Mouse (Mus musculus): Measurements from ENCODE around the gene Sirt2.

The Sirt2 gene

DNA sequence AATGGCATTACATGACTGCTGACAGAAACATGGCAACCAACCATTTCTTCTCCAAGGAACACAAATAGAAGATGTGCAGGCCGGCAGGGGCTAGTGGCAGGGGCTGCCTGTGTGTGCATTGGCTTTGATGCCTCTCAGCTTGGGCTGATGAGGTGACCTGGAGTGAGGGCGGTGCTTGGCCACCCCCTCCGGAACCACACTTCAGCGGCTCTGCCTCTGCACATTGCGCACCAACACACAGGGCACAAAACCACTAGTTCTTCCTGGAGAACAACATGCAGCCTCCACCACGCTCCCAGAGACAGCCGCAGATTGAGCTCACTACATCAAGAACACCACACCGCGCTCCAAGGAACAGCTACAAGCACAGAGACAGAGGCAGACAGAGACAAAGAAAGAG is 49.7 kb downstream of the Sirt2 start:
- DNase-seq (ENCODE audit: low read depth, low spot score) = no peak

- DNase-seq (ENCODE audit: low read depth, low spot score) = no peak
These were observed 50.4 kb downstream of the Sirt2 start for GRCm38 (mm10) chr7:28816920-28817319.

GRCm38 (mm10) chr7:28817524-28817923 is 51.0 kb downstream of the Sirt2 start:
- no peak for DNase-seq (ENCODE audit: low read depth, low spot score)

DNA sequence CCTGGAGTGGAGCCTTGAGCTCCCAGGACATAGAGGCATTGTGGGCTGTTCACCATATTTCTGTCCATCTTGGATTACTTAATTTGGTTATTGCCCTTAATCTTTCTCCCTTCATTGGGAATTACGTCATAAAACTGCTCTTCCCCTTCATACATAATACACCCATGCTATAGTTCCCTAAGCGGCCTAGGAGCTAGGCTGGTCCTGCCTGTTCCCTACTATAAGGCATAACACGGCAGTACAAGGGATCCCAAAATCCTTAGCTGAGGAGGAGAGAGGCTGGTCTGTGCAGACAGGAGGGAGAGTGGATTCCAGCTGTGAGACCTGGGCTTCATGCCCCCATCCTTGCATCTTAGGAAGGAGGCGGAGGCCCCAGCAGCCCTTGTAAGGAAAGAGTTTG is 51.4 kb downstream of the Sirt2 start:
- no peak for DNase-seq (ENCODE audit: low read depth, low spot score)

DNA sequence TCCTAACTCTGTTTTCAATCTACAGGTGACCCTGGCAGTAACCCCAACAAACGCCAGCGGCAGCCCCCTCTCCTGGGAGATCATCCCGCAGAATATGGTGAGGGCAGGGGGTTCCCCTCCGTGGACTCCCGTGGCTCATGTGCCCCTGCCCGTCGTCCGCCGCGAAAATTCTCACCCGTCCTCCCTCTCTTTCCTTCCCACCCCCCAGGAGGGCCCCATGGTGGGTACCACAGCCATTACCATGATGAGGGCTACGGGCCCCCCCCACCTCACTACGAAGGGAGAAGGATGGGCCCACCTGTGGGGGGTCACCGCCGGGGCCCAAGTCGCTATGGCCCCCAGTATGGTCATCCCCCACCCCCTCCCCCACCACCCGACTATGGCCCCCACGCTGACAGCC is 51.9 kb downstream of the Sirt2 start:
- DNase-seq (ENCODE audit: low read depth, low spot score) = no peak

DNA sequence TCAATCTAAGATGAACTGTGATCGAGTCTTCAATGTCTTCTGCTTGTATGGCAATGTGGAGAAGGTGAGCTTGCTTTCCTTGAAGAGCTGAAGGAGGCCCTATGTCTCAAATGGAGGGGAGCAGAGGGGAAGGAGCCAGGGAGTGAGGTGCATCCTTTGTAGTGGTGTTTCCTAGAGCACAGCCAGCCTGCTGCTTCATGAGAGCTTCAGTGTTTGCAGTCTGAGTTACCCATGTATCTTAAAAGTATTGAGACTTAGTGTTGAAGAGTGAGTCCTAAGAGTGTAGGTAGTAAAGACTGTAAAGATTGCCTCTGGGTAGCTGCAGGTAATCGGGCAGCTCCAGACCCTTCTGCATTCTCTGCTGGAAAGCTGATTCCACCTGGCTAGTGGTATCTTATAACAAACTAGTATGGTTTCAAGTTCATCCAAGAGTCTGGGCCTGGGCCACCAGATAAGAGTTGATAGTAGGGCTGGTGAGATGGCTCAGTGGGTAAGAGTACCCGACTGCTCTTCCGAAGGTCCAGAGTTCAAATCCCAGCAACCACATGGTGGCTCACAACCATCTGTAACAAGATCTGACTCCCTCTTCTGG is 52.4 kb downstream of the Sirt2 start:
- DNase-seq (ENCODE audit: low read depth, low spot score) = no peak

DNA sequence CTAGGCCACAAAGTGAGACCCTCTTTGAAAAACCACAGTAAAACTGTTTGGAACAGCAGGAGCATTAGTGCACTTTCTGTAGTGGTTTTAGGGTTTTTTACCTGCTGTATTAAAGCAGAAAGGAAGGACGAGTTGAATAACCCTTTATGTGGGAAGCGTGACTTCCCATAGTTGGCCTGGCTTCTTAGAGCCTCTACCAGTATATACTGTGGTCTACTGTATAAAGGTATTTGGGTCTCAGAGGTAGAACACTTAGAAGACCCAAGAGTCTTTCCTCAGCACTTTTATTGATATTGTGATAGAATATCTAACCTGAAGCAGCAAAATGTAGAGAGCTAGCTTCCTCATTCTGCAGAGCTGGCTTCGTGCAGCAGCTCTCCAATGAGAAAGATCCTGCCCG is 53.0 kb downstream of the Sirt2 start:
- no peak for DNase-seq (ENCODE audit: low read depth, low spot score)

GRCm38 (mm10) chr7:28820358-28821260 is 54.1 kb downstream of the Sirt2 start:
- DNase-seq (ENCODE audit: low read depth, low spot score) = no peak

DNA sequence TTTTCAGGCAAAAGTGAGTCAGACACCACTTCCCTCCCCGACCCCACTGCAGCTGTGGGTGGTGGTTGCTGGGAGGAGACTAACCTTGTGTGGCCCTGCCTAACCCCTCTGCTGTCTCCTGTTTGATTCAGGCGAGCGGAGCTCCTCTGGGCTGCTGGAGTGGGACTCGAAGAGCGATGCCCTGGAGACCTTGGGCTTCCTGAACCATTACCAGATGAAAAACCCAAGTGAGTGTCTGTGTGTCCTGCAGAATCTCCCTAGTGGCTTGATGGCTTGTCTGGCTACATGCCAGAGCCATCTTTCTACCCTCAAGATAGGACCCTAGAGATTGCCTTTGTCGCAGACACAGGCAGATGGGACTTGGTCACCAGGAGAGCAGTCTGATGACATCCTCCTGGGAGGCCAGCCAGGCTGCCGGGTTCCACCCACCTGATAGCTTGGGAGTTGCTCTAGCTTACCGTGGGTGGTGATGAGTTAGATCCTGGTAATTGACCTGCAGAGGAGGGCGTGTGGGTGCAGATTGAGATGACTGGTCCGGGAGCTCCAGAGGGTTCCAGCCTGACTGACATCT is 54.8 kb downstream of the Sirt2 start:
- no peak for DNase-seq (ENCODE audit: low read depth, low spot score)

DNA sequence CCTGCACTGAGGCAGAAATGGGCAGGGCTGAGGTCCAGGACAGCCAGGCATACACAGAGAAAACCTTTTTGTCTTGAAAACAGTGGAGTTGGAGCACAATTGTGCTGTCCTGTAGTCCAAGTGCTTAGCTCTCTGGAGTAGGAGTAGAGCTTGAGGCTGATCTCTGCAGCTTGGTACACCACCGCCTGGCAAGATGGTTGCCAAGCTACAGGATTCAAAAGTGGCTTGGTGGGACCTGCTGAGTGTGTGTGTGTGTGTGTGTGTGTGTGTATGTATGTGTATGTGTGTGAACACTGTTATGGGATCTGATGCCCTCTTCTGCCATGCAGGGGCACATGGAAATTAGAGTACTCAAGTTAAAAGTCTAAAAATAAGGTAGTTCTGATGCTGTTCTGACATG is 56.0 kb downstream of the Sirt2 start:
- no peak for DNase-seq (ENCODE audit: low read depth, low spot score)

- no peak for DNase-seq (ENCODE audit: low read depth, low spot score)
These were observed 56.7 kb downstream of the Sirt2 start for GRCm38 (mm10) chr7:28822993-28823903.

DNA sequence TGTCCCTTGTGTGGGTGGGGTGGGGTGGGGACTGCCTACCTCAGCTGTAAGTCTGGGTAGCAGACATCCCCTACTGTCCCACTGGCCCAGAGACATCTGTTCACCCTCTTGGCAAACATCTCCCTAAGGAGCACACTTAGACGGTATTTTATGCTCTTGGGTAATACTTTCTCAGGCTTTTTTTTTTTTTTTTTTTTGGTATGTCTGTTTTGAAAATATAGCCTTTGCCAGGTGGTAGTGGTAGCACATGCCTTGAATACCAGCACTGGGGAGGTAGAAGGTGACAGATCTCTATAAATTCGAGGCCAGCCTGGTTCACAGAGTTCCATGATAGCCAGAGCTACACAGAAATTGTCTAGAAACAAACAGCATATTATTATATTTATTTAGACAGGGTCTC is 57.4 kb downstream of the Sirt2 start:
- no peak for DNase-seq (ENCODE audit: low read depth, low spot score)

- DNase-seq (ENCODE audit: low read depth, low spot score) = peak; percentile 88
These were observed 58.6 kb downstream of the Sirt2 start, which contains the start of gene Ech1 for GRCm38 (mm10) chr7:28824941-28825685. Gene Ech1, plus strand, starts transcription at chr7:28825217.

- DNase-seq (ENCODE audit: low read depth, low spot score) = no peak
These were observed 59.3 kb downstream of the Sirt2 start for GRCm38 (mm10) chr7:28825686-28826401.

- DNase-seq (ENCODE audit: low read depth, low spot score) = no peak
These were observed 59.9 kb downstream of the Sirt2 start for GRCm38 (mm10) chr7:28826402-28826772.

GRCm38 (mm10) chr7:28827338-28827737 is 60.8 kb downstream of the Sirt2 start:
- DNase-seq (ENCODE audit: low read depth, low spot score) = no peak

DNA sequence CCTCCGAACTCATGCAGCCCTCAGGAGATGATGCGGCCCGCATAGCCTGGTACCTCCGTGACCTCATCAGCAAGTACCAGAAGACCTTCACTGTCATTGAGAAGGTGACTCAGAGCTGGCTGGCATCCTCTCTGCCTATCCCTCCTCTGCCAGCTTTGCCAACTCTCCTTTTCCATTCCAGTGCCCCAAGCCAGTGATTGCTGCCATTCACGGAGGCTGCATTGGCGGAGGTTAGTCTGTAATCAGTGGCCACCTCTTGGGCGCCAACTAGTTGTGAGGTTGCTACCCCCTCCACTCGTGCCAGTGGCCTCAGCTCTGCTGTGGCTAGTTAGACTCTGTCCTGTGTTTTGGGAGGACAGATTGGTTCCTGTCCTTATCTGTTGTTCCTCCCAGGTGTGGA is 63.3 kb downstream of the Sirt2 start:
- no peak for DNase-seq (ENCODE audit: low read depth, low spot score)

- DNase-seq (ENCODE audit: low read depth, low spot score) = no peak
These were observed 64.4 kb downstream of the Sirt2 start for GRCm38 (mm10) chr7:28830981-28831380.

GRCm38 (mm10) chr7:28831411-28832125 is 65.0 kb downstream of the Sirt2 start:
- no peak for DNase-seq (ENCODE audit: low read depth, low spot score)

- no peak for DNase-seq (ENCODE audit: low read depth, low spot score)
These were observed 65.6 kb downstream of the Sirt2 start for GRCm38 (mm10) chr7:28832137-28832536.
